Mouse (Mus musculus) layer of hippocampus, adult 11-12 months (tissue): ENCODE data around the gene Myh9.
"Not testable (repeated sequence)": the region's sequence is repeated elsewhere in the genome, so short reads cannot be mapped to it uniquely, and the experiment has no call there.

Experiments
- DNase-seq: peaks from one replicate; pipeline ENCODE4 v3.0.0; 2022; ENCODE audit warnings: low spot score

Gene Myh9

DNA sequence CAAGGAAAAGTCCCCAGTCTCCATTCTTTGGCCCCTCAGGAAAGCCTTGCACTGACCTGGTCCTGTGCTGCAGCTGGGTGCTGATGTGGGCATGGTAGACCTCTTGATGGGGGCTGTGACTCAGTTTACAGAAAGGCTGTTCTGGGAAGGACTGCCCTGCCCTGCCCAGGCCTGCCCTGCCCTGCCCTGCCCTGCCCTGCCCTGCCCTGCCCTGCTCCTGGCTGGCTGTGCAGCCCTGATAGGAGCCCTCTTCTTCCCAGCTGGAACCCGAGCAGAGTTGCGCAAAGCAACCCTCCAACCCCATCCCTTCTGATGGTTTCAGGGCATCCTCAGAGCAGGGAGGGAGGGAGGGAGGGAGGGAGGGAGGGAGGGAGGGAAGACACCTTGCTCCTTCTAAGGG, 86.8 kb downstream of the Myh9 start:
- no peak for DNase-seq

- no peak for DNase-seq
Observed at GRCm38 (mm10) chr15:77752443-77752842, 89.5 kb downstream of the Myh9 start.

DNA sequence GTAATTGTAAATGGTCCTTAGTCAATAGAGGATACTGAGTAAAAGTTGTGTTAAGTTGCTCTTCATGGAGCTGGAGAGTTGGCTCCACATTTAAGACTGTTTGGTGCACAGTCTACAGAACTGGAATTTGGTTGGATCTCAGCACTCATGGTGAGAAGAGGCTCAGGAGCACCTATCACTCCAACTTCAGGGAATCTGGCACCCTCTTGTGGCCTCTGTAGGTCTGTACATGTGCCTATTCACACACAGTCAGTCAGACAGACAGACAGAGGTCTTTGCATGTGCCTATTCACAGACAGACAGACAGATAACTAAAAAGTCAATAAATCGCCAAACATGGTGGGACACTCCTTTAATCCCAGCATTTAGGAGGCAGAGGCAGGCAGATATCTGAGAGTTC, 91.5 kb downstream of the Myh9 start:
- DNase-seq: no peak

GRCm38 (mm10) chr15:77749717-77750116, 92.3 kb downstream of the Myh9 start:
- no peak for DNase-seq

GRCm38 (mm10) chr15:77748414-77748813, 93.6 kb downstream of the Myh9 start:
- DNase-seq: no peak

DNA sequence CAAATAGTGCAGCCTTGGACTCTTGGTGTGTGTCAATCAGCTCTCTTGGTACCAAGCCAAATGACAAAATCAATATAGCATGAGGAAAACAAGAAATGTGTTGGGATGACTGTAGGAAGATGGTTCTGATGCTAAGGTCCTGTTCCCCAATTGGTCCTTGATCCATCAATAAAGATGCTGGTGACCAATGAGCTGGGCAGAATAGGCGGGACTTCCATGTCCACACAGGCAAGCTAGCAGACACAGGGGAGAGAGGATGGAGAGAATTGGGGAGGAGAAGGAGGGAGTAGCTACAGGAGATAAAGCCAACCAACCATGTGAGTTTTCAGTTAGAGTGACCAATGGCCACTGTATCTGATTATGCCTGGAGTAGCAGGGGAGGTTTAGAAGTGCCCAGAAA, 95.6 kb downstream of the Myh9 start:
- no peak for DNase-seq

DNA sequence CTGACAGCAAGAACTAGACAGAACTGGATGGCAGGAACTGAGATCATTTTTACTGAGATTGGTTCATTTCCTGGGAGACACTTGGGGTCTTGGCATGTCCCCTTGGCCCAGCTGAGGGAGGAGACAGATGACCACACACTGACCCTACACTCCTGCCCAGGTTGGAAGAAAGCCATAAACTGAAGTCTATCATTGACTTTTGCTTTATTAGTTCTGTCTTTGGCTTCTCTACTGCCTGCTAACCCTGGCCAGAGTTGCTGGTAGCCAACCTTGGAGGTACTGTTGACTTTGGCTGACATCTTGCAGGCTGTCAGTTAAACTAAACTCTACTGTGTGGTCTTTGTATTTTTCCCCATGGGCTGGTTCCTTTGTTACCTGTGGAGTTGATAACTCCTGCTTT, 96.9 kb downstream of the Myh9 start:
- no peak for DNase-seq

DNA sequence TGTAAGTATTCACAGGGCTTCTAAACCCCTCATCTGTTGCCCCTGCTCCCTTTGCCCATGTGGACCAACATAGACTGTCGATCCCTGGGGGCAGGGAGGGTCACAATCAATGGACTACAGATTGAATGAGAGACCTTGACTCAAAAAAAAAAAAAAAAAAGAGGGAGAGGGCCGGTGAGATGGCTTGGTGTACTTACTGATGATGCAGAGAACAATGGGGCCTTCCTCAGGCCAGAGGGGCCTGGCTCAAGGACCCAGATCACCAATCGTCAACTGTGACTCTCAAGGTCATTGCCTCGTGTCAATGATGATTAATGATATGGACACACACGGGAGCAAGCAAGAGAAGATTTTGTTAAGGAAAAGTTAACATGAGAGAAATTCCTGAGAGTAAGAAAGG, 97.3 kb downstream of the Myh9 start:
- DNase-seq: no peak

- not testable (repeated sequence) for DNase-seq
Observed at GRCm38 (mm10) chr15:77741556-77741955, 100.4 kb downstream of the Myh9 start.

GRCm38 (mm10) chr15:77740511-77741297, 101.3 kb downstream of the Myh9 start:
- no peak for DNase-seq

DNA sequence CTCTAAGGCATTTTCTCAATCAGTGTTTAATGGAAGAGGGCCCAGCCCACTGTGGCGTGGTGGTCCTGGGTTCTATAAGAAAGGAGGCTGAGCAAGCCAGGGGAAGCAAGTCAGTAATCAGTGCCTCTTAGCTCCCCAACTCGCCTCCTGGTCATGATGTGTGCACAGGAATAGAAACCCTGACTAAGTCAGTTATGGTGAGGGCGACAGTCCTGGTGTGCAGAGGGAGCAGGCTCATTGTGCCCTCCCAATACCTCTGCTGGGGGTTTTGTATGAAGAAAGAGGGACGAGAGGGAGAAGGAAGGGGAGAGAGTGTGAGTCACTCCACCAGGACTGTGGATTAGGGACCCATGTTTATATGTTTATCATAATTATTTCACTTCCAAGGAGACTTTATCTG, 108.1 kb downstream of the Myh9 start:
- not testable (repeated sequence) for DNase-seq

DNA sequence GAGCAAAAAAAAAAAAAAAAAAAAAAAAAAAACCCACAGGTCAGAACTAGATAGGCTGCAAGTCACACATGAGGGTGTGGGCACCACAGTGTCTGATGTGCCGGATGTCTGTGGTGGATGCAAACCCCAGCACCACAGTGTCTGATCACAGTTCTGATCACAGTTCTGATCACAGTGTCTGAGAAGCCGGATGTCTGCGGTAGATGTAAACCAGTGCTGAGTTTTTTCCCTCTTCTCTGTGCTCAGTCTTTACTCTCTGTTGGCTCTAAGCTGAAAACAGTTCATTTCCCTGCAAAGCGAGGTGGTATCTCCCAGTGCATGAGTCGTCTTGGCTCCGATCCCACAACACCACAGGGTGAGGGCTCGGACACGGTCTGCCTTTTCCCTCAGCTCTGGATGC, 108.6 kb downstream of the Myh9 start:
- DNase-seq: not testable (repeated sequence)

GRCm38 (mm10) chr15:77732851-77733250, 109.1 kb downstream of the Myh9 start:
- DNase-seq: not testable (repeated sequence)

DNA sequence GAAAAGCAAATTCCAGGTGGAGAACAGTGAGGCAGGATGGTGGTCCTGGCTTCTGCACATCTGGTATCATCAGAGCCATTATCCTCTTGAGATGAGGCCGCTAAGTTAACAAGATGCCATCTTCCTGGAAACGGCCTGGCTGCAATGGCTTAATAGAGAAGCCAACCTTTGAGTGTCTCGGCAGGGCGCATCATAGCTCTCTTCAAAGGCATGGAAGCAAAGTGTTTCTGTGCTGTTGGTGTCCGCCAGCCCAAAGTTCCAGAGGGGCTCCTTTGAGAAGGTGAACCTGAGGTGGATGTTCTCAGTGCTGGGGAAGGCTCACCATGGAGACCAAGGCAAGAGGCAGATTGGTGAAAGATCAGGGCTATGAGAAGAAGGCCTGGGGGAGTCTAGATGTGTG, 110.4 kb downstream of the Myh9 start:
- no peak for DNase-seq

GRCm38 (mm10) chr15:77728739-77729138, 113.2 kb downstream of the Myh9 start, which contains the start of gene Apol9b:
Gene Apol9b (plus strand): TSS chr15:77729039.
- DNase-seq: not testable (repeated sequence)

- not testable (repeated sequence) for DNase-seq
Observed at GRCm38 (mm10) chr15:77727745-77728144, 114.2 kb downstream of the Myh9 start.

DNA sequence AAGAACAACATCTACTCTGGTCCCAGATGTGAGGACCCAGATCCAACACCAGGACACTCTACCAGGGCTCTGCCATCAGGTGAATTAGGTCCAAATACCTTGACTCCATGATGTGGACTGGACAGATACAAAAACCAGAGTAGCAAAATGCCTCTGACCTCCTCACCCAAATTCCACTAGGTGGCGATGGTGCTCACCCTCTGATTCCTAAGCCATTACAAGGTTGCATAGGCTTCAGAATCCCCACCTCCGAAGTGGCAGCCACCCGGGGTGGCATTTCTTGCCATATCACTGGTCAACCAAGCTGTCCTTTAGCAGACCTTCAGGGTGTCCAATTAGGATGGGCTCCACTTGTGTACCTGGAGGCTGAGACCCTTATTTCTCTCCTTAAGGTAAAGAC, 114.8 kb downstream of the Myh9 start:
- not testable (repeated sequence) for DNase-seq

- DNase-seq: not testable (repeated sequence)
Observed at GRCm38 (mm10) chr15:77725393-77726020, 116.5 kb downstream of the Myh9 start.

- not testable (repeated sequence) for DNase-seq
Observed at GRCm38 (mm10) chr15:77724208-77724911, 117.6 kb downstream of the Myh9 start.

DNA sequence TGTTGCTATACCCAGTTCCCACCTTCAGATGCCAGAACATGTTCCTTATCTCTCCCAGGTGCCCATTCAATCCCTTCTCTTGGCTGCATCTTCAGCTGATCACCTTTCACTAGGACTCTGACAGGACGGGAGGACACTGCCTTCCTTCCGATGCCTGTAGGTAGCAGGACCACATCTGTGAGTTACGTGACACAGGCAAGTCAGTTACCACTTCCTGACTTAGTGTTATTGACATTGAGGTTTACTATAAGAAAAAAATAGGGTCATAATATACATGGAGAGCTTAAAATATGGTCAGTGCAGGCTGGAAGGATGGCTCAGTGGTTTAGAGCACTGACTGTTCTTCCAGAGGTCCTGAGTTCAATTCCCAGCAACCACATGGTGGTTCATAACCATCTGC, 120.5 kb downstream of the Myh9 start:
- not testable (repeated sequence) for DNase-seq

DNA sequence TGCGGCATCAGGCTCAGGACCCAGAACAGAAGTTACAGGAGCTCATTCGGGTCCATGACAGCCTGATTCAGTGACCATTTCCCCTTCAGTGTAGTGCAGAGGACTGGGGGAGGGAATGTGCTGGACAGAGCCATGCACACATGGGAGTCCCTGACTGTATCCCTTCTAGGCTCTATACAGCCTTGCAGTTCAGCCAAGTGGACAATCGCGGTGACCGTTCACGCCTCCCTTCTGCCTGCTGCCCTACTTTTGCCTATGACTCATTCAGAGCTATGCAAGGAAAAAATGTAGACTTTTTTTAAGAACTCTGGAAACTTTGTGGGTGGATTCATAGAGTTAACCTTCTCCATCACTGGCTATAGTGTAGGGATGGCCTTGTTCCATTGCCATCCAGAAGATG, 123.7 kb downstream of the Myh9 start:
- not testable (repeated sequence) for DNase-seq
